ENCODE assay signal across 18 mouse cellular contexts in genomic region chr9:123397701-123398100, GRCm38 (mm10). TPM values are rescaled to one million over a fixed set of nuclear protein-coding genes. Genes with fewer than 3 reads are reported as not detected.
DNase-seq lines count a peak whose midpoint lies in the region; ATAC-seq and TF ChIP-seq lines count a peak whose summit lies in the region.
"Had no signal": no experiment of that assay in that cellular context is flagged by ENCODE, and none has a peak within 500 bp of the region (broad histone marks: within the 10 kb centered on the region; RNA-seq: fewer than 3 reads in every experiment).

No protein-coding gene starts in this region.

- H3K27me3 ChIP-seq in forebrain, embryonic 14.5 days (replicated peaks; ENCODE audit: control insufficient read depth, insufficient read depth, low read length) = no peaks in the 10 kb centered on the region
- no peaks in the 10 kb centered on the region for H3K27me3 ChIP-seq in forebrain, embryonic 13.5 days
- H3K27me3 ChIP-seq in lung, embryonic 14.5 days (ENCODE audit: insufficient read depth, low read length) = no peaks in the 10 kb centered on the region
- H3K27me3 ChIP-seq in midbrain, embryonic 11.5 days (ENCODE audit: control insufficient read depth, insufficient read depth, low read length) = no peaks in the 10 kb centered on the region
- H3K27me3 ChIP-seq in kidney, embryonic 15.5 days = no peaks in the 10 kb centered on the region
- H3K27me3 ChIP-seq: CH12.LX; heart, embryonic 13.5 days; megakaryocyte, embryonic 14.5 days had no signal

- no peak overlapping the region for H3K4me3 ChIP-seq in forebrain, embryonic 14.5 days (ENCODE audit: low read depth, low read length)
- H3K4me3 ChIP-seq in forebrain, embryonic 13.5 days = no peak overlapping the region
- no peak overlapping the region for H3K4me3 ChIP-seq in lung, embryonic 14.5 days (ENCODE audit: low read depth, low read length)
- H3K4me3 ChIP-seq in lung, adult 2 months (replicated peaks; ENCODE audit: extremely low read depth, low read depth, low read length) = no peak overlapping the region
- H3K4me3 ChIP-seq in midbrain, embryonic 11.5 days (ENCODE audit: low read depth, low read length) = no peak overlapping the region
- no peak overlapping the region for H3K4me3 ChIP-seq in kidney, embryonic 15.5 days (replicated peaks)
- H3K4me3 ChIP-seq: heart, embryonic 13.5 days; megakaryocyte, embryonic 14.5 days had no signal

- no peaks in the 10 kb centered on the region for H3K36me3 ChIP-seq in forebrain, embryonic 14.5 days (ENCODE audit: control insufficient read depth, insufficient read depth, low read length)
- H3K36me3 ChIP-seq in forebrain, embryonic 13.5 days (ENCODE audit: poor library complexity, severe bottlenecking) = peaks cover 12% of the 10 kb centered on the region
- no peaks in the 10 kb centered on the region for H3K36me3 ChIP-seq in lung, embryonic 14.5 days (ENCODE audit: insufficient read depth)
- no peaks in the 10 kb centered on the region for H3K36me3 ChIP-seq in midbrain, embryonic 11.5 days (ENCODE audit: control insufficient read depth, insufficient read depth, low read length)
- H3K36me3 ChIP-seq in kidney, embryonic 15.5 days = 0 out of 2 replicates have a peak, but pooled peaks cover 2% of the 10 kb centered on the region

- TF ChIP-seq CTCF in lung, embryonic 14.5 days (IDR thresholded peaks at IDR 0.05; ENCODE audit: low read depth) = no peak
- TF ChIP-seq CTCF in lung, adult 2 months (IDR thresholded peaks at IDR 0.05; ENCODE audit: insufficient read depth, low read length) = no peak

- ATAC-seq in forebrain, embryonic 14.5 days = no peak; the same call in 1 of the 2 replicates
- ATAC-seq in forebrain, embryonic 13.5 days = no peak
- no peak for ATAC-seq in lung, embryonic 14.5 days (ENCODE audit: insufficient read depth)
- no peak for ATAC-seq in midbrain, embryonic 11.5 days (ENCODE audit: low FRiP score)
- ATAC-seq in kidney, embryonic 15.5 days (replicated peaks; ENCODE audit: low FRiP score) = no peak
- ATAC-seq: intestine, embryonic 16.5 days had no signal

- no peak overlapping the region for H3K9ac ChIP-seq in forebrain, embryonic 14.5 days (ENCODE audit: low read length)
- no peak overlapping the region for H3K9ac ChIP-seq in forebrain, embryonic 13.5 days
- no peak overlapping the region for H3K9ac ChIP-seq in lung, embryonic 14.5 days
- no peak overlapping the region for H3K9ac ChIP-seq in midbrain, embryonic 11.5 days (ENCODE audit: low read length)
- no peak overlapping the region for H3K9ac ChIP-seq in kidney, embryonic 15.5 days
- H3K9ac ChIP-seq: heart, embryonic 13.5 days had no signal

- no peaks in the 10 kb centered on the region for H3K4me1 ChIP-seq in forebrain, embryonic 14.5 days (ENCODE audit: control insufficient read depth, insufficient read depth, low read length)
- peaks cover 4% of the 10 kb centered on the region; the same call in 1 of the 2 replicates for H3K4me1 ChIP-seq in forebrain, embryonic 13.5 days
- no peaks in the 10 kb centered on the region for H3K4me1 ChIP-seq in lung, embryonic 14.5 days (ENCODE audit: insufficient read depth)
- H3K4me1 ChIP-seq in lung, adult 2 months (ENCODE audit: control insufficient read depth, insufficient read depth, low read length) = no peaks in the 10 kb centered on the region
- H3K4me1 ChIP-seq in midbrain, embryonic 11.5 days (ENCODE audit: control insufficient read depth, insufficient read depth, low read length) = no peaks in the 10 kb centered on the region; the same call in 1 of the 2 replicates
- no peaks in the 10 kb centered on the region for H3K4me1 ChIP-seq in kidney, embryonic 15.5 days
- H3K4me1 ChIP-seq: heart, embryonic 13.5 days had no signal

- H3K9me3 ChIP-seq in forebrain, embryonic 14.5 days (replicated peaks; ENCODE audit: control insufficient read depth, low read length) = no peaks in the 10 kb centered on the region
- no peaks in the 10 kb centered on the region for H3K9me3 ChIP-seq in forebrain, embryonic 13.5 days (replicated peaks)
- H3K9me3 ChIP-seq in lung, embryonic 14.5 days (ENCODE audit: low read depth, low read length) = no peaks in the 10 kb centered on the region
- H3K9me3 ChIP-seq in midbrain, embryonic 11.5 days (ENCODE audit: control insufficient read depth, low read length) = no peaks in the 10 kb centered on the region
- H3K9me3 ChIP-seq in kidney, embryonic 15.5 days (replicated peaks) = no peaks in the 10 kb centered on the region
- H3K9me3 ChIP-seq: heart, embryonic 13.5 days; megakaryocyte, embryonic 14.5 days had no signal

- no peak overlapping the region for H3K4me2 ChIP-seq in forebrain, embryonic 14.5 days (ENCODE audit: low read length)
- no peak overlapping the region for H3K4me2 ChIP-seq in forebrain, embryonic 13.5 days
- no peak overlapping the region for H3K4me2 ChIP-seq in lung, embryonic 14.5 days
- no peak overlapping the region for H3K4me2 ChIP-seq in midbrain, embryonic 11.5 days
- H3K4me2 ChIP-seq in kidney, embryonic 15.5 days = no peak overlapping the region
- H3K4me2 ChIP-seq: heart, embryonic 13.5 days had no signal

- peak overlapping the region; percentile 33; the same call in 1 of the 2 replicates for H3K27ac ChIP-seq in forebrain, embryonic 14.5 days (ENCODE audit: low read depth, low read length)
- H3K27ac ChIP-seq in forebrain, embryonic 13.5 days = no peak overlapping the region
- H3K27ac ChIP-seq in lung, embryonic 14.5 days (ENCODE audit: low read depth) = no peak overlapping the region
- no peak overlapping the region for H3K27ac ChIP-seq in midbrain, embryonic 11.5 days (ENCODE audit: low read depth, low read length)
- H3K27ac ChIP-seq in kidney, embryonic 15.5 days = no peak overlapping the region
- H3K27ac ChIP-seq: heart, embryonic 13.5 days had no signal

- WGBS in forebrain, embryonic 14.5 days = 25% methylated on average over 6 of the region's 6 CpGs
- WGBS in forebrain, embryonic 13.5 days = 24% methylated on average over 6 of the region's 6 CpGs
- WGBS in lung, embryonic 14.5 days = 49% methylated on average over 6 of the region's 6 CpGs
- 66% methylated on average over 6 of the region's 6 CpGs for WGBS in lung, adult 2 months
- WGBS in midbrain, embryonic 11.5 days = 17% methylated on average over 6 of the region's 6 CpGs
- WGBS in kidney, embryonic 15.5 days = 70% methylated on average over 6 of the region's 6 CpGs

- no peak for TF ChIP-seq POLR2A in lung, adult 2 months (IDR thresholded peaks at IDR 0.05; ENCODE audit: borderline replicate concordance, extremely low read depth, low read depth, low read length)

- peak; percentile 61 for DNase-seq in forebrain, embryonic 14.5 days (ENCODE audit: low spot score)
- DNase-seq in lung, embryonic 14.5 days = peak; percentile 39
- DNase-seq in lung, adult 2 months = no peak
- peak; percentile 87 for DNase-seq in midbrain, embryonic 11.5 days (ENCODE audit: low spot score, missing footprints)
- peak; percentile 32 for DNase-seq in right cerebral cortex, postnatal 4 days
- no peak for DNase-seq in natural killer cell, adult 2 months (ENCODE audit: low spot score in 2 of 2)
- DNase-seq: cerebellum, adult 11 months; cerebellum, postnatal 36 days; gastrocnemius, postnatal 25 days; heart, postnatal 4 days; kidney, postnatal 10 days; liver had no signal

RNA-seq across cellular contexts. Expression of gene Lars2, which starts 31.0 kb away (rescaled TPM):
- 1,006 and 1,510 TPM in 2 replicates for polyA plus RNA-seq in forebrain, embryonic 14.5 days (2014; fragmentation: Nextera tagmentation; extraction: Ambion mirVana)
- 933 and 1,028 TPM in 2 replicates for polyA plus RNA-seq in forebrain, embryonic 13.5 days (2015; fragmentation: Nextera tagmentation; extraction: Ambion mirVana)
- 1,263 and 1,357 TPM in 2 replicates for polyA plus RNA-seq in lung, embryonic 14.5 days (2014; fragmentation: Nextera tagmentation; extraction: Ambion mirVana)
- polyA plus RNA-seq in lung, adult 2 months (2012; rRNA removed) = 177 and 466 TPM in 2 replicates
- polyA plus RNA-seq in midbrain, embryonic 11.5 days (2014; fragmentation: Nextera tagmentation; extraction: Ambion mirVana) = 860 and 869 TPM in 2 replicates
- 934 and 964 TPM in 2 replicates for polyA plus RNA-seq in kidney, embryonic 15.5 days (2015; fragmentation: Nextera tagmentation; extraction: Ambion mirVana)

Comparison
In these comparisons a context has a peak if more than half of its experiments do, and no peak if none do; other contexts are left out.
1. DNase-seq: peak in forebrain, embryonic 14.5 days (single experiment), lung, embryonic 14.5 days (single experiment), midbrain, embryonic 11.5 days (single experiment) and right cerebral cortex, postnatal 4 days (single experiment); none in lung, adult 2 months (single experiment) and natural killer cell, adult 2 months (0 of 2).